Mouse (Mus musculus) bone marrow macrophage, adult 2 months (primary cell): ENCODE measurements around the gene Gprc5a. TPM values are rescaled to one million over a fixed set of nuclear protein-coding genes. Genes with fewer than 3 reads are reported as not detected.

Experiments used
- H3K27ac ChIP-seq: 2 replicates; pipeline ENCODE4 v1.5.1; 2012; ENCODE audit warnings: low read depth, low read length; ENCODE audit not compliant: insufficient read depth
- H3K4me1 ChIP-seq: 2 replicates; pipeline ENCODE4 v1.6.1; 2012; ENCODE audit warnings: low read length; ENCODE audit not compliant: control insufficient read depth, insufficient read depth
- H3K4me3 ChIP-seq: 2 replicates; pipeline ENCODE4 v1.5.1; 2012; ENCODE audit warnings: mild to moderate bottlenecking, low read length, moderate library complexity; ENCODE audit not compliant: insufficient read depth
- CTCF ChIP-seq: IDR thresholded peaks from 2 replicates; pipeline ENCODE4 v1.5.1; 2012; ENCODE audit warnings: low read depth, mild to moderate bottlenecking, low read length, moderate library complexity
- POLR2A ChIP-seq: IDR thresholded peaks from 2 replicates; pipeline ENCODE4 v1.6.1; 2012; ENCODE audit warnings: mild to moderate bottlenecking, low read depth, low read length, borderline replicate concordance
- polyA plus RNA-seq: library from polyadenylated mRNA; stranded (reverse); fragments of >200 nt; gene quantifications from 2 replicates; pipeline ENCODE4 v1.2.4, GENCODE M21; 2012; ENCODE audit not compliant: missing spikeins, insufficient read depth, insufficient read length

Gene Gprc5a
- polyA plus RNA-seq, 1 experiment = not detected

DNA sequence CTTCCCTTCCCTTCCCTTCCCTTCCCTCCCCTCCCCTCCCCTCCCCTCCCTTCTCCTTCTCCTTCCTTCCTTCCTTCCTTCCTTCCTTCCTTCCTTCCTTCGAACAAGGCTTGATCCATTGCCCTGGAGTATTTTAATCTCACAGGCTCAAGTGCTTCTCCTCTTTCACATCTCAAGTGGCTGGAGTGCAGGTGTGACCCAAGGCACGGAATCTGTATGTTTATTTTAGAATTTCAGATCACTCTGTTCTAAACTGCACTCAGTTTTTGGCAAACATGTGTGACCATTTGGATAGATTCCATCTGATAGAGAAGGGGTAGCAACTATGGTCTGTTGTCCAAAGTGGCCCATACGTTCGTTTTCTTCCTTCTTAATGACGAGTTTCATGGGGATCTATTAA lies 2.8 kb downstream of the Gprc5a start:
- 0 out of 2 replicates have a peak, but pooled peaks cover 2% of the 10 kb centered on the region for H3K4me1 ChIP-seq
- TF ChIP-seq CTCF (no peak), POLR2A (no peak)
- H3K27ac ChIP-seq = no peak overlapping the region
- H3K4me3 ChIP-seq = no peak overlapping the region

DNA sequence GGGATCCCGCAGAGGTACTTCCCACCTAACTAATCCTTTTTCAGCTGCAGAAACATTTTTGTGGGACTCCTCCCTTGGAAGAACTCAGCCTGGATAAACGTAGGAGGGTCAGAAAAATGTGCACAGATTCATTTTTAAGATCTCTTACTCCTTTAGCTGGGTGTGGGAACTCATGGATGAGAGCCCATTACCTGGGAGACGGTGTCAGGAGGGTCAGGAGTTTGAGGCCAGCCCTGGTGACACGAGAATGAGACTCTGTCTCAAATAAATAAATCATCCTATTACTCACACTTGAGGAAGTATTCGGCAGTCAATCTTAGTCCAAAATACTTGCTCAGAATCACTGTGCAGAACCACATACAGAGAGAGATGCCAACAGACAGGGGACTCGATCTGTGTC lies 4.4 kb downstream of the Gprc5a start:
- no peak for TF ChIP-seq POLR2A
- TF ChIP-seq CTCF = no peak

DNA sequence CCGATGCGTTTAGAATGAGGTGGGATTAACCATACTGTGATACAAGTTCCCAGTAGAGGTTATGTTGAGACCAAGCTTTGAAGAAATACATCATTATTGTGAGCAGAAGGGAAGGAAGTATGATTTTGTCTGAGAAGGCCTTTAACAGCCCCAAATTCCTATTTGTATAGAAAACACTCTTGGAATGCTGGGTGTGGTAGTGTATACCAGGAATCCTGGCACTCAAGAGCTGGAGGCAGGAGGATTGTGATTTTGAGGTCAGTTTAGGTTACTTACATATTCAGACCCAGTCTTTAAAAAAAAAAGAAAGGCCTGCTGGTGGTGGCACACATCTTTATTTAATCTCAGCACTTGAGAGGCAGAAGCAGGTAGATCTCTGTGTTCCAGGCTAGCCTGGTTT lies 4.9 kb downstream of the Gprc5a start:
- TF ChIP-seq POLR2A (no peak), CTCF (no peak)
- Histone ChIP-seq H3K27ac (no peak overlapping the region), H3K4me3 (no peak overlapping the region), H3K4me1 (0 out of 2 replicates have a peak, but pooled peaks cover 2% of the 10 kb centered on the region)

More for the DNA sequence above, 4.4 kb downstream of the Gprc5a start:
- Histone ChIP-seq H3K27ac (no peak overlapping the region), H3K4me3 (no peak overlapping the region), H3K4me1 (0 out of 2 replicates have a peak, but pooled peaks cover 2% of the 10 kb centered on the region)

DNA sequence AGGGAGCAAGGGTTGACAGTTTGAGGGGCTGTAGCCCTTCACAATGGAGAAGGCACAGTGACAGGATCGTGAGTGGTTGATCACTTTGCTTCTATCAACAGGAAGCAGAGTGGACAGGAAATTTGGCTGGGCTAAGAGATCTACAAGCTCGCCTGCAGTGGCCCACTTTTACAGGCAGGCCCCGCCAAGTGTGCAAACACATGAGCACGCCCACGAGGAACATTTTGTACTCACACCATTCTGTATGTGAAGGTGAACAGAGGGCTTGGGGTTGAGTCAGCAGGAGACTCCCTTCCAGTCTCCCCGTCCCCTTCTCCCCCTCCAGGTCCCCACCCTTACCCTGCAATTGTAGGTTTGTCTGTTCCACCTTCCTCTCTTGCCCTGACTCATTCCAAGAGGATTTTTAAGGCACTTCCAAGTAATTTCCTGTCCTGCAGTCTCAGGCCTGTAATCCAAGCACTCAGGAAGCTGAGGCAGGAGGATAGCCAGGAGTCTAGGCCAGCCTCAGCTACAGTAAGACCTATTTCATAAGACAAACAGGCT lies 9.0 kb downstream of the Gprc5a start:
- Histone ChIP-seq H3K27ac (no peak overlapping the region), H3K4me1 (no peaks in the 10 kb centered on the region), H3K4me3 (no peak overlapping the region)
- TF ChIP-seq CTCF (no peak), POLR2A (no peak)

DNA sequence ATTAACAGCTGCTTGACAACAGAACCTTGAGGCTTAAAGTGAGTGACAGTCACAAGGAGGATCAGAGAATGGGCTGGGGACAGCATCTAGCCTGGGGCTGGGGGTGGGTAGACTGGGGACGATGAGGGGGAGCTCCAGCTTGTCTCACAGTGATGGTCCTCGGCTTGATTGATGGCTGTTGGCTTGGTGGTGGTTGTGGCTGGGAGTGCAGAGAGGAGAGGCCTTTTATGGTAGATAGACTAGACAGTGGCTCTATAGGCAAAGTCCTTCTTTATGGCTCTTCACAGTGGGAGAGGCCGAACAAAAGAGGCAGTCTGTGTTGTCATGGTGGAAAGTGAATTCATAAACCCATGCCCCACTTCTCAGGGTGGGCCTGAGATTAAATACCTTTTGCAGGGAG lies 10.8 kb downstream of the Gprc5a start:
- Histone ChIP-seq H3K4me3 (no peak overlapping the region), H3K4me1 (no peaks in the 10 kb centered on the region), H3K27ac (no peak overlapping the region)
- TF ChIP-seq POLR2A = no peak
- no peak for TF ChIP-seq CTCF

DNA sequence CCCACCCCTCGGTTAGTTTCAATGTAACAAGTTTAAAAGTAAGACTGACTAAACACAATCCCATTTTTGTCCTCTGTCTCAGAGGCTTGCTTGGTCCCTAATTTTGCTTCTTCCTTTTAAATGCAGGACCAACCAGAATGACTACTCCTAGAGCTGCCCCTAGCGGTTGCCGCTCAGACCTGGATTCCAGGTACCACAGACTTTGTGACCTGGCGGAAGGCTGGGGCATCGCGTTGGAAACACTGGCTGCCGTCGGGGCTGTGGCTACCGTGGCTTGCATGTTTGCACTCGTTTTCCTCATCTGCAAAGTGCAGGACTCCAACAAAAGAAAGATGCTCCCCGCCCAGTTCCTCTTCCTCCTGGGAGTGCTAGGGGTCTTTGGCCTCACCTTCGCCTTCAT lies 13.0 kb downstream of the Gprc5a start:
- Histone ChIP-seq H3K27ac (no peak overlapping the region), H3K4me3 (no peak overlapping the region), H3K4me1 (no peaks in the 10 kb centered on the region)
- TF ChIP-seq CTCF = no peak
- no peak for TF ChIP-seq POLR2A

DNA sequence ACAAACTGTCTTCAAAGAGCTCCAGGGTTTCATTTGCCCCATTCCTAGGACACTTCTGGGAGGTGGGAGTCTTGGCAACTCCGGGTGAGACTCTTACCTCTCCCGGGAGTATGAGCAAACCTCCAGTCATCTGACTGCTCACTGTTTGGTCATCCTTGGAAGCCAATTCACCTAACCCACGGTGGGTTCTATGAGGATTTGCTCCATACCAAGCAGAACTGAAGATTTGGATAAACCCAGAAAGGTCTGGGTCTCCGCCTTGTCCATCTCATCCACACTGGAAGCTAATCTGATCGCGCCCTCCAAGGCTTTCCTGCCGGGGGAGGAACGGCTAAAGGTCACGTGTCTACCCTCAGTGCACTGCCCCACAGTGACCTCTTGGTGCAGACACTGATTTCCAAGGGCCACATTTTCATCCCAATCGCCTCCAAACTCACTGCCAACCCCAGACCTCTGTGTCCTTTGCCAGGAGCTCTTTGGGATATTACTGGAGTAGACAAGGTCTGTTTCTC lies 18.6 kb downstream of the Gprc5a start:
- Histone ChIP-seq H3K27ac (no peak overlapping the region), H3K4me3 (no peak overlapping the region), H3K4me1 (no peaks in the 10 kb centered on the region)
- TF ChIP-seq POLR2A = no peak
- no peak for TF ChIP-seq CTCF

DNA sequence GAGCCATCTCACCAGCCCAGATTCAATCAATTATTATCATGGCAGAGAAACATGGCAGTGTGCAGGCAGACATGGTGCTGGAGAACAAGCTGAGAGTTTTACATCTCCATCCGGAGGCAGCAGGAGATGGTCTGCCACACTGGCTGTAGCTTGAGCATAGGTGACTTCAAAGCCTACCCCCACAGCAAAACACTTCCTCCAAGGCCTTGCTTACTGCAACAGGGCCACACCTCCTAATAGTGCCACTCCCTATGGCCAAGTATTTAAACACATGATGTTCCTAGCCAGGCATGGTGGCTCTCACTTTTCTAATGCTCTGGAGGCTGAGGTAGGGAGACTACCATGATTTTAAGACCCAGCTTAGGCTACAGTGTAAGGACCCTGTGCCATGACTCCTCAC lies 20.3 kb downstream of the Gprc5a start:
- no peaks in the 10 kb centered on the region for H3K4me1 ChIP-seq
- H3K4me3 ChIP-seq = no peak overlapping the region
- TF ChIP-seq POLR2A (no peak), CTCF (no peak)
- H3K27ac ChIP-seq = no peak overlapping the region

DNA sequence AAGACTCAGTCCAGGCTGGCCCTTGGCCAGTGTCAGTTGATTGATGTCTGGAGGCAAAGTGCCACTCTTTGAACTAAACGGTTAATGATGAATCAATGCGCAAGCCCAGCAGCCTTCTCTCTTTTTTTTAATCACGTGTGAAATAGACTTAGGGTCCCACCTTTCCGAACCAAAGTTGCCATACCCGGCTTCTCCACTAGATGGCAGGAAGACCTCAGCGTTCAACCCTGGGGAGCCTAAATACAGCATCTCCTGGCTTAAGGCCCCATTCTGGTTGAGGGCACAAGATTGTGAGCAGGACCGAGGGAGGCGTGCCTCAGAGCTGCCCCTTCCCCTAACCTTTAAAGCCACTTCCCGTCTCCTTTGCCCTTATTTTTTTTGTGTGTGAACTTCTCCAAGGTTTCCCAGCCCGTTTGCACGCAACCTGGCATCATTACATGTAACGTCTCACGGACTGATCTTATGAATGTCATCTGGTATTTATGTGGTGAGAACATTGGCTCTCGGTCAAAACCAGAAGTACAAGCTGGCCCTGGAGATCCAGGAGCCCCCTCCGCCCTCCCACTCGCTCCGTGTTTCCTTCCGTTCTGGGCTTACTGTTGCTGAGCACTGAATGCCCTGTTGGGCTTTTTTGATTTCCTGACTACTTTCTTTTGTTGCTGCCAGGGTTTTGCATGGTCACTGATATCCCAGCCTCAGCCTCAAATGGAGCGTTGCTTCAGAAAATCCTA lies 22.4 kb downstream of the Gprc5a start:
- Histone ChIP-seq H3K4me3 (peak overlapping the region; percentile 23; the same call in 1 of the 2 replicates), H3K4me1 (no peaks in the 10 kb centered on the region), H3K27ac (no peak overlapping the region)
- peak; percentile 83; the same call in 1 of the 2 replicates for TF ChIP-seq CTCF
- TF ChIP-seq POLR2A = 0 out of 2 replicates have a peak, but pooled peaks have one; percentile 27

DNA sequence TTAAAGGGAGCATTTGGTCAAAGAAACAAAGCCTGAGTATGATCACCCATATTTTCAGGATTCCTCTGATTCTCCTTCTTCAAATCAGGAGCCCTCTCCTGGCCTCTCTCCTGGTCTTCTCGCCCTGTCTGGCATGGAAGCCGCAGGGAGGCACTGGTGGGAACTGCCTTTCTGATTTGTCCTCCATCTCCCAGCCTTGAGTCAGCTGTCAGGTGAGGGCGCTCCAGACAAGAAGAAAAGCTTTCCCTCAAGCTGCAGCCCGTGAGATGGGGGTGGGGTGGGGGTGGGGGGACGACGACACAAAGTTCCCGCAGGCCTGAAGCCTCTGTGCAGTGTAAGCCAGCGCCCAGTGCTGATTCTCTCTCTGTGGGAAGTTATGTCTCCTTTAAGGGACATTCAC lies 24.3 kb downstream of the Gprc5a start:
- TF ChIP-seq CTCF = no peak
- TF ChIP-seq POLR2A = no peak

More for the DNA sequence above, 24.3 kb downstream of the Gprc5a start:
- no peak overlapping the region for H3K4me3 ChIP-seq
- H3K27ac ChIP-seq = no peak overlapping the region
- no peaks in the 10 kb centered on the region for H3K4me1 ChIP-seq
